Mouse (Mus musculus): ENCODE results near the gene Slc50a1.

The Slc50a1 gene

DNA sequence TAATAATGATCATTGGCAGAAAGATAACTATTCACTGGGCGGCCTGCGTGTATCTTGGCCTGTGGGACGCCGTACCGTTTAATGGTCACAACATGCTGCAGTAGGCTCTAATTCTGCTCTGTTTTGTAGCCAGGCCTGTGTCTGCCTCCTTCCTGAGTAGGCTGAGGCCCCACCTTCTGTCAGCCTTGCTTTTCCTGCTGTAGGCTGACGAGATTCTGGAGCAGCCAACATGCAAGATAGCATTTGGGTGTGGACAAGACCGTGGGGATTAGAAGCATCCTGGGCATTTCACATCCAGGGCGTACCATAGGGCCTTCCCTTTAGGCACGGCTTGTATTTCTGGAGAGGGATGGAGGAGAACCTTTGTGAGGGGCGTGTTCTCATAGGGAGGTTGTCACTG lies 8.0 kb downstream of the Slc50a1 start:
- no peak for DNase-seq (ENCODE audit: low read depth, low spot score)

DNA sequence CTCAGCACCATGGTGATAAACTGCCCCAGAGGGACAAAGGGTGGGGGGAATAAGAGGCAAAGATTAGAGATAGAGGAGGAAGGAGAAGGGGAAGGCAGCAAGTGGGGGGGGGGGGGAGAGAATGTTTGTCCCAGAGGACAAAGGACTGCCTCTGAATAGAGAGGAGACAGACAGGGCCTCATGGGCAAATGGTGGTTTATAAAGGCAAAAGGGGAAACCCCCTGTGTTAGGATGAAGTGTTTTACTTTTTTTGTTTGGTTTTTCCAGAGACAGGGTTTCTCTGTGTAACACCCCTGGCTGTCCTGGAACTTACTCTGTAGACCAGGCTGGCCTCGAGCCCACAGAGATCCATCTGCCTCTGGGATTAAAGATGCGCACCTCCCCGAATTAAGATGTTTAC lies 10.2 kb downstream of the Slc50a1 start:
- DNase-seq (ENCODE audit: low read depth, low spot score) = no peak

DNA sequence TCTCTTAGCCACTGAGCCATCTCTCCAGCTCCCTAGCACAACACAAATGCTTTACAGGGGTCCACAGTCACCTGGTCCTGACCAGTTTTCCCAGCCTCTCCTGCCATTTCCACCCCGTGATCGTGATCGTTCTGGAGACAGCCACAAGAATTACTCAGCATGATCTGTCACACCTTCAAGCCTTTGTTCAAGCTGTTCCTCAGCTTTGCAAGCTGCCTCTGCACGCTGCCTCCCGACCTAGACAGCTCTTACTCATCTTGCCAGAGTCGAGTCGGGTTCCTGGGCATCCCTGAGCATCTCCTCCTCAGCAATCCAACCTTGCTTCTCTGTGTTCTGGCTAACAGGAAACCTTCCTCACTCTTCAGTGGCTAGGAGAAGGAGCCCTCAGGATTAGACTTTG lies 11.3 kb downstream of the Slc50a1 start, which contains the start of gene Dpm3:
TSS of gene Dpm3 (plus strand) at position 283 of the 400 bp plus-strand sequence.
- no peak for DNase-seq (ENCODE audit: low read depth, low spot score)

DNA sequence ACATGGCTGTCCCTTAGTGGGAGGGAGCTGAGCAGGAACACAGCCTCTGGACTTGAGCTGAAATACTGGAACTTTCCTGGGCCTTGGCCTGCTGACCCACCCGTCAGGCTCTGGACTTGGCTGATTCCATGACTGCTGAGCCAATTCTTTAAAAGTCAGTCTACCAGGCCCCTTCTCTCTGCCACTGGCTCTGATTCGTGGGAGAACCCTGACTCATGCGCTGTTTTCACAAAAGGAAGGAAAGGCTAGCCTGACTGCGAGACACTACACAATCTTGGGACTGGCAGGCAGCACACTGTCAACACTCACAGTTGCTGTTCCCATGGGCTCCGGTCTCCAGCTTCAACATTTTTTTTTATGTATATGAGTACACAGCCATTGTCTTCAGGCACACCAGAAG lies 14.2 kb downstream of the Slc50a1 start:
- DNase-seq (ENCODE audit: low read depth, low spot score) = no peak

DNA sequence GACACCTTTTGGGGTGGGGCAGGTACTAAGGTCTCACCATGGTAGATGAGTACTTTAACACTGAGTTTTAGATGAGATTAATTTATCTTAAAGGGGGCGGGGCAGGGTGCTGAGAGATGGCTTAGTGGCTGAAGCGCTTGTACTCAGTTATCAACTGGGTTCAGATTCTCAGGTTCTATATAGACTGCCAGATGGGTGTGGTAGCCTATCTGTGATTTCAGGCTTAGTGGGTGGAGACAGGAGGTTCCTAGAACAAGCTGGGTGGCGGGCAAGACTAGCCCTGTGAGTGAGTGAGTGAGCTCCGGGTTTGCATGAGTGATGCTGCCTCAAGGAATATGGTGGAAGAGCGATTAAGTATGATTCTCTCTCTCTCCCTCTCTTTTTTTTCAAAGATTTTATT lies 15.4 kb downstream of the Slc50a1 start:
- no peak for DNase-seq (ENCODE audit: low read depth, low spot score)

DNA sequence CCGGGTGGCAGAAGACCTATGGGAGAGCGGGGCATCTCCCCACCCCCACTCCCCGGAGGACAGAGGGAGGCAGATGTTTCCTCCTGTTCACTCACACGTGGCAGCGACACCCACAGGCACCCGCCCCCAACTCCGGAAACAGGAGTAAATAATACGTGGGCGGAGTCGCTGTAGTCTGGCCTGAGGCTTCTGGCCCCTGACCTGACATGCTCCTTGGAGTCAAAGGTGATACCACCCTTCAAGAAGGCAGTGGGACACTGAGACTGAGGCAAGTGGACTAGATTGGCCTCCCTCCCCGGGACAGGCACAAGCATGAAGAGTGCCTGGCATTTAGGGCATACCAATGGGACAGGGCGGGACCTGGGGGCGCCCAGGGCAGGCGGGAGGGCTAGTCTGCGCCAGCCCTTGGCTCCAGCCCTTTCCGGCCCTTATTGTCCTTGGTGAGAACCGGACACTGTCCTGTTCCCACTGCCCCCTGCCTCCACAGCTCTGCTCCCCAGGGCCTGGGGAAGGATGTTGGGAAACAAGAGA lies 18.9 kb downstream of the Slc50a1 start:
- DNase-seq (ENCODE audit: low read depth, low spot score) = peak; percentile 94

DNA sequence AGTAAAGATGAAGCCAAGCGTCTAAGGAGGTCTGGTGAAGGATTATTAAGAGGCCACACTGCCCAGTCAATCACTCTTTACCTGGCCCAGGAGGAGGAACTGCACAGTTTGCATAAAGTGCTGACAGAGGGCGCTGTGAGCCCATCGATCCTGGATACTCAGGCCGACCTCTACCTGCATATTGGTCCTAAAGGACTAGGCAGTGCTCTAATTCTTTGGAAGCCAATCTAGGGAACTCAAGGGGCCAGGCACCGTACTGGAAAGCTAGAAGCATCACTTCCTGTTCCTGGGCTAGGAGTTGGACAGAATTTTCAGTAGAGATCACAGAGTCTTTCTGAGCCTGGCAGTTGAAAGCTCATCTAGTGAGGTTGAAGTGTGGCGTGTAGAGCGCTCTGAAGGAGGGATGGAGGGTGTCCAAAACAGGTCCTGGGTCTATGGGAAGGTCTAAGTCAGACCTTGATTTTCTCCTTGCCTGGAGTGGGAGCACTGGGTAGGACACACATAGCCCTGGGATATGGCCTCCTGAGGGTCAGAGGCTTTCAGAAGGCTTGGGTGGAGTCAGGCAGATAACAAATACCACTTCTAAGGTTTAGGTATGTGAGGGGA lies 19.8 kb downstream of the Slc50a1 start:
- DNase-seq (ENCODE audit: low read depth, low spot score) = peak; percentile 87

DNA sequence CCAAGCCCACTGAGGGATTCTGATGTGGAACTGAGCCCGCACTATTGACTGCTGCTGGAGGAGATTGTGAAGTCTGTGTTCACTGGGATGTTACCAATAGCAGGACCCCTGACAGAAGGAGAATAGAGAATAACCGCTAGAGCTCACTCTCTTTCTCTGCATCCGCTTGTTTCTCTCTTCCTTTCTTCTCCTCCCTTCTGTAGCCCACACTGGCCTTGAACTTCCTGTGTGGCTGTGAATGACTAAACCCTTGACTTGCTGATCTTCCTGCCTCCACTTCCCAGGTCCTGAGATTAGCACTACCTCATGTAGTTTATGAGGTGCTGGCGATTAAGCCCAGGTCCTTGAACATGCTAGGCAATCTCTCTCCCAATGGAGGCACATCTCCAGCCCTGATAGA lies 22.9 kb downstream of the Slc50a1 start:
- peak; percentile 10 for DNase-seq (ENCODE audit: low read depth, low spot score)

DNA sequence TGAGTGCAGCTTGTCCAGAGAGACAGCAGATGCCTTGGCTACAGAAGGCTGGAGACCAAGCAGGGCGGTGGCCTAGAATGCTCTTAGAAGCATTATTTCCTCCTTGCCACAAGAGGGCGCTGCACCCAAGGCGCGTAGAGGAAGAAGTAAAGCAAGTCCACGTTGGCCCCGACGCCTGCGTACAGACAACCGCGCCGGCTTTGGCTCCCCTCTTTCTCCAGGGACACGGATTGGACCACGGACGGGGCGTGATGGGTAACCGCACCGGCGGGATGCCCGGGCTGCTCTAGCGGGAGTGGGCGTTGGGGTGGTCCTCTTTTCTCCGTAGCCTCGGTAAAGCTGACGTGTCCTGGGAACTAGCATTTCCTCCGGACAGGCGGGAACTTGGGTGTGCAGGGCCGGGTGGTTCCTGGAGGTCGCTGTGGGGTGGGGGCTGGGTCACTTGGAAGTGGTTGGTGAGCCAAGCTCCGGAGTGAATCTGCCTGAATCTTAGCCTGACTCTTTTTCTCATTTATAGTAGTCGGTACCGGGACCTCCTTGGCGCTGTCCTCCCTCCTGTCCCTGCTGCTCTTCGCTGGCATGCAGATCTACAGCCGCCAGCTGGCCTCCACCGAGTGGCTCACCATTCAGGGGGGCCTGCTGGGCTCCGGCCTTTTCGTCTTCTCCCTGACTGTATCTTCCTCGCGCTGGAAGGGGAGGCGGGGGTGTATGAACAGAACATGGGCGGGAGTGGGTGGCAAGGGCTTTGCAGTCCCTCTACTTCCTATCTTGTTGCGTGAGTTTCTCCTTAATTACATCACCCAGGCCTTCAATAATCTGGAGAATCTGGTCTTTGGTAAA lies 23.9 kb downstream of the Slc50a1 start, which contains the start of gene Trim46:
TSS of gene Trim46 (minus strand) at position 49 of the 840 bp plus-strand sequence.
- DNase-seq (ENCODE audit: low read depth, low spot score) = peak; percentile 94

DNA sequence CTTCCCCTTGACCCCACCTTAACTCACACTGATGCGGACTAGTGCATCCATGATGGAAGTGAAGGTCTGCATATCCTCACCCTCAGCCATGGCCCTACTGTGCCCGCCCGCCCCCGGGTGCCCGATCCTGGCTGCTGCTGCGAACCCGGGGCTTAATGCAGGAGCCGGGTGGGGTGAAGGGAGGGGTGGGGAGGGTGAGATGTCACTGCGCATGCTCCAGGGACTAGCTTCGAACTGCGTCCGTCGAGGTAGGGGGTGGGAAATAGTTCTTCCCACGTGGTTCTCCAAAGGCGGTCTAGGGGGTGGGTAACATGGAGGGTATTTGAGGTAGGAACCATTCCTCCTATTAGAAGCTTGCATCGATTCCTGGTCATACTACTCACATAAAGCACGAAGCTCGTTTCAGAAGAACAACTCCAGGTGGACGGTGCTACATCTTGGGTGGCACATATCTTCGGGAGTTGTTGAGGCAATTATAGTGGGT lies 24.6 kb downstream of the Slc50a1 start, which contains the start of gene Krtcap2:
TSS of gene Krtcap2 (plus strand) at position 279 of the 484 bp plus-strand sequence.
- peak; percentile 92 for DNase-seq (ENCODE audit: low read depth, low spot score)

DNA sequence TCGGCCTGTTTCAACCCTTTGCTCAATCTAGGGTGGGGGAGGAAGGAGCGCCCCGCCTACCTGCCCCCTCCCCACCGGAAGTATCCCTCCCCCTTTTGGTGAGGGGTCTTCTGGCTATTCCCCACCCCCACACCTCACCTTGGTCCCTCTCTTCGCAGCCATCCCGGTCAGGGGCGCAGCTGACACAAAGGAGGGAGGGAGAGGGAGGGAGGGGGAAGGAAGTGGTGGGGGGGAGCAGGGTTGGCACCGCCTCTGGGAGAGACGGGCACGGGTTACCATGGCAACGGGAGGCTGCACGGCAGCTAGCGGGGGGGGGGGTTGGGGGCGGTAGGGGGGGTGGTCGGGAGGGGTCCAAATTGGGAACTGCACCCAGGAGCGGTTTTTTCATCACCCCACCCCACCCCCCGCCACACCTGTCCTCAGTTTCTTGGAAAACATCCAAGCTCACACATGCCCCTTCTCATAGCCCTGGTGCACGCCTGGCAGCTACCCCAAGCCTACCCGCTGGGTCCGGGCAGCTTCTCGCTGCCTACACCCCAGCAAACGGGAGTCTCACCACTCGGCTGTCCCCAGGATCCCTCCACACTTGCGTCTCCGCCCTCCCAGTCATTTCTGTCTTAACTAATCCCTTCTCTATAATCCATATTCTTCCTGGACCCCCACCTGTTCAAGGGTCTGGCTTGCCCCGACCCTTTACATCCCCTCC lies 25.2 kb downstream of the Slc50a1 start:
- DNase-seq (ENCODE audit: low read depth, low spot score) = peak; percentile 80

DNA sequence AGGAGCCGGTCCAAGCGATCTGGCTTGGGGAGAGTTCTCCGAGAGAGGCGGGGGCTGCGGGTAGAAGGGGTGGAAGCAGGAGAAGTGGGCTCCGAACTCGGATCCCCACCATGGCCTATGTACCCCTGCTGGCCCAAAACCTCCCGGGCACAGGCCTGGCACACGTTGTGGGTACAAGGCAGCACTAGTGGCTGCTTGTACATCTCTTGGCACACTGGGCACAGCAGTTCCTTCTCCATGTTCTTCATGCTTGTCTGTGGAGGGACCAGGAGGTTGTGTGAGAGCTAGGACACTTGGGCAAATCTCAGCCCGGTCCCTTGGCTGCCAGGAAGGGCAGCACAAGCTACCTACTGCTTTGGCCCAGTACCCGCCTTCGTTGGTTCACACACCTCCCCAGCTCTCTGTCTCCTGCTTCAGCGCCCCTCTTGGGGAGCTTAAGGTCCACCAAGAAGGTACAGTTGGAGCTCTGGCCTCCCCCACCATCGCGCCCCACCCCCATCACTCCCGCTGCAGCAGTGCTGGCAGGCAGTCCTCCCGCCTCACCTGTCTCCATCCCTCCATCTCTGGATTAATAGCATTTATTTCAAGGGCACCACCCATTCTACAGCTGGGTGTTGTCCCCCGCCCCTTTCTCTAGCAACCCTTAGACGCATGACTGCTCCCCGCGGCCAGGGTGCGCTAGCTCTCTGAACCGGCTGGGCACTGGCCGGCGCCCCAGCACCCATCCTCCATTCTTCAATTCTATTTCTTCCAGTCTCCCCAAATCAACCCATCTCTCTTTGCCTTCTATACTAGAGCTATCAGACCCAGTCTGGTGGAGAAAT lies 26.0 kb downstream of the Slc50a1 start:
- DNase-seq (ENCODE audit: low read depth, low spot score) = peak; percentile 83

DNA sequence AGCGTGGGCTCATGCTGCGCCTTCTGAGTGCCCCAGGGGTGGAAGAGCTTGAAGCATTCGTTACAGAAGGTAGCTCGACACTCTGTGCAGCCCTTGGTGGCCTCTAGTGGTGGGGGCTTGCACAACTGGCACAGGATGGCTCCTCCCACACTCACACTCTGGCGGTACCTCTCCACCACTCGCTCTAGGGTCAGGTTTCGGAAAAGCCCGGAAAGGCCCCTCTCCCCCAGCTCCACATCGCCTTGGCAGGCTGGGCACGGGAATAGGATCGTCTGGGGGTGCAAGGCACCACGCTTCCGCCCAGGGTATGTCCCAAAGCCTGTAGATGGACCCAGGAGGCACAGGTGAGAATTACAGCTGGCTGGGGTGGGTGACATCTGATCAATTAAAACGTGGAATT lies 26.8 kb downstream of the Slc50a1 start:
- peak; percentile 53 for DNase-seq (ENCODE audit: low read depth, low spot score)

DNA sequence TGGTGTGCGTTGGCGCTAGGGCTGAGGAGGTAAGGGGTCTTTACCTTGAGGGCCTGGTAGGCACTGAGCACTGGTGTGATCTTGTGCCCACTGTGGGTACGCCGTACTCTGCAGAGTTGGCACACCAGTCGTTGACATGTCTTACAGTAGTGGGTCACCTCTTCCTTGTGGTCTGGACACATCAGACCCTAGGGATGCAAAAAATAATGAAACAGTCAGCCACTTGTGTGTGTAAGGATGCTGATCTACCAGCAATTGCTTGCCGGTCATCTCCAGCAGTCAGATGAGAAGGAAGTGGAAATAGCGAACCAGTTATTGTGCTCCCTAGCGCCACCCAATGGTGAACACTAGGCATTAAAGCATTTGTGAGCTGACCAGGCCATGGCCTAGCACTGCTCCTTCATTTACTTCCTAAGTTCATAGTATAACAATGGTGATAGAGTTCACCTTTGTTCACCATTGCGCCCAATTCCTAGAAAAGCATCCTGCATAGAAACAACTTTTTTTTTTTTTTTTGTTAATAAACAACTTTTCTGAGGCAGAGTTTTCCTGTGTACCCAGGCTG lies 28.0 kb downstream of the Slc50a1 start:
- peak; percentile 81 for DNase-seq (ENCODE audit: low read depth, low spot score)

DNA sequence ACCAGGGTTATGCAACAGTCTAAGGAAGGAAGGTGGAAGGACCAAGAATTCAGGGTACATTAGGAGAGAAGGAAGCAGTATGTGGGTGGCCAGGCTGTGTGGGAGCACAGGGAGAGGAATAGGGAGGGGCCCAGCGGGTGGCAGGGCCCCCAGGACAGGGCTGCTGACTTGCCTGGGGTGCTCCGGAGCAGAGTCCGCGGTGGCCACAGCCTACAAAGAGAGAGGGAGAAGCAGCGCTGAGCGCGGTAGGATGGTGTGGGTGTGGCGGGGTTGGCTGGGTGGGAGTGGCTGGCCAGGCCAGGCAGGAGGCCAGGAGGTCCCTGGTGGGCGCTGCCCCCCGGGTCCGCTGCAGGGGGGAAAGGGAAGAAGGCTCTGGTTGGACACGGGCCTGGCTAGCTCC lies 31.9 kb downstream of the Slc50a1 start:
- no peak for DNase-seq (ENCODE audit: low read depth, low spot score)

DNA sequence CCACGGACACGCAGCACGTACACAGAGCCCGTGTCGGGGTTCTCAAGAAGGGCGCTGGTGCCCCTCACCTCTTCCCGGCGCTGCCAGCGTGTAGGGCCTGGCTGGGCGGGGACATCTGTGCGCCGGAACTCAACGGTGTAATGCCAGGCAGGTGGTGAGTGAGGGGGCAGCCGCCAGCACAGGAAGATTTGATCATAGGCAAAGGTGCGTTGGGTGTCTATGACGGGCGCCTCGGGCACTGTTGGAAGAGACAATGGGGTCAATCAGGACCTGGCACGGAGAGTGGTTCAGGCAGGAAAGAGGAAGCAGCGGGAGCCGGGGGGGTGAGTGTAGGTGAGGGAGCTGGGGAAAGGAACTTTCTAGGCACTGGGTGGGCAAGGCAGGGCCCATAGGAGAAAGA lies 32.7 kb downstream of the Slc50a1 start:
- DNase-seq (ENCODE audit: low read depth, low spot score) = no peak

DNA sequence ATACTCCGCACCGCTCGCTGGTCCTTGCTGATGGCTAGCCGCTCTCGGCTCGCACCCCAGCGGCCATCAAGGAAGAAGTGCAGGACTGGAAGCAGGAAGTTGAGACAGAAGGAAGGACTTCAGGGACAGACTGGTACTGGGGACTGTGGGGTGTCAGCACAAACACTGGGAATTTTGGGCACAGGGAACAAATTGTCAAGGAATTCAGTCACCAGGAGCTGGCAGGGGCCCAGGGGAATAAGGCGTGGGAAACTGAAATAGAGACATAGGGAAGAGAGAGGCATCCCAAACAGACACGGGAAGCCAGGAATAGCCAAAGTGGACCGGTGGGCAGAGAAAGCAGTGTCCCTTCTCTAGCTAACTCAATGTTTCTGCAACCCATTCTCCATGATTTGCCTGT lies 33.9 kb downstream of the Slc50a1 start:
- no peak for DNase-seq (ENCODE audit: low read depth, low spot score)

DNA sequence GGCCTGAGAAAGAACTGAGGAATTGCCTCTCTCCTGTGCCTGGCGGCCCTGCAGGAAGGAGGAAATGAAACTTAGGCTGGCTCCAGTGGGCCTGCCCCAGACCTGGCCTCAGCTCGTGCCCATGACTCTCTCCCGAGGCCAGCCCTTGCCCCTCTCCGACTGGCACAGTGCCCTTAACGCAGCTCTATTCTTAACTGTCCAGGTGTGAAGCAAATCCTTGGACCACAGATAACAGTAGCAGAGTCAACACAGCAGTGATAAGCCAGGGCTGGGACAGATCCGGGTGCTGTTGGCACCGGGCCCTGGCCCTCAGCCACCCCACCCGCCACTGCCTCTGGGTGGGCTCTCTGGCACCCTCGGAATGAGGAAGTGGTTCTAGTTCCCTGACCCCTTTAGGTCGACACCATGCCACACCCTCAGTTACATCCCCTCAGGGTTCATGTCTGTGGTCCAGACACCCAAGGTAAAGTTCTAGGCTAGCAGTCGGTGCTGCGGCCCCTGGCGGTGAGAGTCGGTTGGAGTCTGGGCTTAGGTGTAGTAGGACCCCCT lies 36.7 kb downstream of the Slc50a1 start:
- peak; percentile 79 for DNase-seq (ENCODE audit: low read depth, low spot score)

DNA sequence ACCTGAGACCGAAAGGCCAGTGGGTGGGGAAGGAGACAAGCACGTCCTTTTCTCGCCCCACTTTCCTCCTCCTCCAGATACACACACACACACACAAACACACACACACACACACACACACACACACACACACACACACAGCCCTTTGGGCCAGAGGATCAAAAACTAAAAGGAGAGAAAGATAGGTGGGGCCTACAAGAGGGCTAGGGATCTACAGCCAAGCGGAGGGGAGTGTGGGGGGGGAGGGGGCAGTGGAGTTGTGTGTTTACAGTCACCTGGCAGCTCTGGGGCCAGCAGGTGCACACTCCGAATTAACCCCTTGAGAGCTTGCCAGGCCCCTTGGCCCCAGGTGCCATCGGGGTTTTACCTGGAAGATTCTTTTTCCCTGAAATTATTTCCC lies 37.8 kb downstream of the Slc50a1 start:
- DNase-seq (ENCODE audit: low read depth, low spot score) = no peak

DNA sequence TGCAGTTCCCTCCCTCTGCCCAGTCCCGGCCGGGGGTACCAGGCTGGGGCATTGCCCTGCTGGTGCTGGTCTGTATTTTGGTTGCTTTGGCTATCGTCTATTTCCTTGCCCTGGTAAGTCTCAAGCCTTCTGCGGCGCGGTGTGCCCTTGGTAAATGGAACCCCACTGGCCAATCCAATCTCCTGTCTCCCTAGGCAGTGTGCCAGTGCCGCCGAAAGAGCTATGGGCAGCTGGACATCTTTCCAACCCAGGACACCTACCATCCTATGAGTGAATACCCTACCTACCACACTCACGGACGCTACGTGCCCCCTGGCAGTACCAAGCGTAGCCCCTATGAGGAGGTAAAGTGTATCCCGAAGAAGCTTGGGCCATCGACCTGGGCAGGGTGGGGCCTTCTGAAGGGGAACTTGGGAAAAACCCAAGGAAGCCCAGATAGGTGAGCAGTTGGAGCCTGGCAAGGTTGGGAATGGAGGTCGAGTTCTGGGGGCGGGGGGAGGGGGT lies 38.5 kb downstream of the Slc50a1 start:
- no peak for DNase-seq (ENCODE audit: low read depth, low spot score)
